Mouse (Mus musculus): ENCODE measurements around the gene Rps6kb1.

Rps6kb1 gene

DNA sequence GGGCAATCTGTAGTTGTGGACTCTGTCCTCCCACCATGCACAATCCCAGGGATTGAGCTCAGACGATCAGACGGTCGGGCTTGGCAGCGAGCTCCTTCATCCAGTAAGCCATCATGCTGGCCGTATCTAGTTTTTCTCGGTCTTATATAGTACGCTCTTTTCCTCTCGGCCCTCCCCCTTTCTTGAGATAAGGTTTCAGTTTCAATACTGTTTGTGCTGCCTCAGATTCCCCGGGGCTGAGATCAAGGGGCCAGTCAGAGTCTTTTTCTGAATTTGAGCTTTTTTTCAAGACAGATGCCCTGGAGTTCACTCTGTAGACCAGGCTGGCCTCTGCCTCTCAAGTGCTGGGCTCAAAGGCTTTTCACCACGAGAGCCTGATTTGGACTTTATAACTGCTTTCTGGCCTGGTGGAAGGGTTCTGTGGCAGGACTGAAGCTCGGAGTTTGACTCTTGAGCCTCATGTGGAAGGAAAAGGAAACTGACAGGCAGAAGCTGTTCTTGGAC lies 36.7 kb upstream of the Rps6kb1 start:
- peak; percentile 83 for DNase-seq (ENCODE audit: extremely low read depth, low read depth)

- DNase-seq (ENCODE audit: extremely low read depth, low read depth) = no peak
Observed at GRCm38 (mm10) chr11:86580319-86581113, 35.9 kb upstream of the Rps6kb1 start.

GRCm38 (mm10) chr11:86579731-86580318 lies 35.2 kb upstream of the Rps6kb1 start:
- no peak for DNase-seq (ENCODE audit: extremely low read depth, low read depth)

DNA sequence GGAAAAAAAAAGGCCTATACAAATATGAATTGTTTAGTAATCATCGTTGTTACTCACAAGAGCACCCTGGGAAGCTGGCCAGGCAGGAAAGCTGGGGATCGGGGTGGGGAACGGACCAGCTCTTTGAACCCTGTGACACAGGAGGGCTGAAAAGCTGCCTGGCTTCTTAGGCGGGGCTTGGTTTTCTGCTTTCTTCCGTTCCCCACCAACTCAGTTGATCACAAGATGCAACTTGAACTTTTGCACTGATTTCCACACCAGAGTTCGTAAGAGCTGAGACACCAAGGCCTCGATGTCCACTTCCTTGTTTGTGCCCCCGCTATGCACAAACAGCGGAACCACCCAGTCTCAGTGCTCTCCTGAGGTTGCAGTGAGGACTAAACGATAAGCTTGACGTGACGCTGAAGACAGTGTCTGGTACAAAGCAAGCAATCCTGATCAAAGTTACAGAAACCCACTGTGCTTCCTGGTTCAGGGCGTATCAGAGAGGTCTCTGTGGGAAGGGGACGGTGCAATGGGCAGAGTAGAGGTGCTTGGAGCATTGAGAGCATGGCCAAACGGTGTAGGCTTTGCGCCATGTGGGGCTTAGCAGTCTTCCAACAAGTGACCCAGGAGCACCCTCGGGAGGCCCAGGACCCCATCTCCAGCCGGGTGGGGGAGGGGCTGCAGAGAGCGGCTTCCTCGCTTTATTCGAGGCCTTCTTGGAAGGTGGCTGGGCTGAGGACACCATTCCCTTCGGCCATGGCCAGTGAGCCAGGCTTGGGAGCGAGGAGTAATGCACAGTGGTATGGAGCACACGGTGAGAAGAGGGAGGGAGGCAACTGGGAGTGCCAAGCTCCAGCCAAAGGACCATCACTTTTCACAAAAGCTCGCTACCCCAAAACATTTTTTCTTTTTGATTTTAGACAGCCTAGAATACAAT lies 34.5 kb upstream of the Rps6kb1 start:
- no peak for DNase-seq (ENCODE audit: extremely low read depth, low read depth)

DNA sequence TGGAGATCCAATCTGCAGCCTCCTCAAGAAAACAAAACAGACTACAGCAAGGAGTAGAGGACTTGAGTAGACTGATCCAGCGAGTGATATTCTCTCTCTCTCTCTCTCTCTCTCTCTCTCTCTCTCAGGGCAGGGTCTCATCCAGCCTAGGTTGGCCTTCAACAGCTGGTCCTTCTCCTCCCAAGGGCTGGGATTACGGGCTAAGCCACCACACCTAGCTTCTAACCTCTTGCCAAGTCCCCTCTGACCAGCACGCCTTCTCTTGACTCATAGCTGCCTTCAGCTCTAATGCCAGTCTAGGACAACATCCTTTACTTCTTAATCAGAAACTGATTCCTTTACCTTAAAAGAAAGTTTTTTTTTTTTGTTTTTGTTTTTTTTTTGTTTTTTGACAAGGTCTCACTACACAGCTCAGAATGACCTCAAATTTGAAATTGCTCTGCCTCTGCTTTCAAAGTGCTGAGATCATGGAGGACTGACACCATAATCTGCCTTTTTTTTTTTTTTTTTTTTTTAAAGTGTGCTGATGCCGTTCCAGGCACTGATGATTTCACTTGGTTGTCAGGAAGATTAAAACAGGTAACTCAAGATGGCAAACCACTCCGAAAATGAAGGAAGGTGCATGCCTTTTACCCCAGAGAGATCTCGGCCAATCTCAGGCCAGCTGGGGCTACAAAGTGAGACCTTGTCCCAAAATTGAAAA lies 33.7 kb upstream of the Rps6kb1 start:
- DNase-seq (ENCODE audit: extremely low read depth, low read depth) = no peak

GRCm38 (mm10) chr11:86577231-86577630 lies 32.6 kb upstream of the Rps6kb1 start:
- DNase-seq (ENCODE audit: extremely low read depth, low read depth) = no peak

DNA sequence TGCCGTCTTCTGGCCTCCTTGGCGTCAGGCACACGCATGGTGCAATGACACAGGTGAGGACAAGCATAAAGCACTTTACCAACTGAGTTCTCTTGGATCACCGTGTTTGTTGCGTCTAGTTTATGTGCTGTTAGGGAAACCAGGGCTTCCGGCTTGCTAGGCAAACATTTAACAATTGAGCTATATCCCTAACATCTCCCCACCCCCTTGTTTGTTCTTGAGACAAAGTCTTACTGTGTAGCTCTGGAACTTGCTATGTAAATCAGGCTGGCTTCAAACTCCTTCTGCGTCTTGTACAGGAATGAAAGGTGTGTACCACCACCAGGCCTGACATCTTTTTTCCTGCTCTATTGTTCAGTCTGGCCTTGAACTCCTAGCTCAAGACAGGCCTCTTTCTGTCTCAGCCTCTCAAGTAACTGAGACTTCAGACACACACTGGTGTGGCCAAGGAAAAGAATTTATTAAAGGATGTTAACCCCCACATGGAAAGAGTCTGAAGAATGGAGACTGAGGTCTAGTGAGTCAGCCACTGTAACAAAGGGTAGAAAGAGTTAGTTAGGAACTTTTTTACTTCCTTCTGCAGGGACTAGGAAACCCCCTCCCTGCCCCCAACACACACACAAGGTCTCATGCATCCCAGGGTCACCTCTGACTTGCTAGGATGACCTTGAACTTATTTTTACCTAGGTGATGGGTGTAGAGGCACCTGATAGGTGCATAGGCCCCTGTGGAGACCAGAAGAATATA lies 31.2 kb upstream of the Rps6kb1 start:
- DNase-seq (ENCODE audit: extremely low read depth, low read depth) = no peak

GRCm38 (mm10) chr11:86574408-86574807 lies 29.8 kb upstream of the Rps6kb1 start:
- DNase-seq (ENCODE audit: extremely low read depth, low read depth) = no peak

DNA sequence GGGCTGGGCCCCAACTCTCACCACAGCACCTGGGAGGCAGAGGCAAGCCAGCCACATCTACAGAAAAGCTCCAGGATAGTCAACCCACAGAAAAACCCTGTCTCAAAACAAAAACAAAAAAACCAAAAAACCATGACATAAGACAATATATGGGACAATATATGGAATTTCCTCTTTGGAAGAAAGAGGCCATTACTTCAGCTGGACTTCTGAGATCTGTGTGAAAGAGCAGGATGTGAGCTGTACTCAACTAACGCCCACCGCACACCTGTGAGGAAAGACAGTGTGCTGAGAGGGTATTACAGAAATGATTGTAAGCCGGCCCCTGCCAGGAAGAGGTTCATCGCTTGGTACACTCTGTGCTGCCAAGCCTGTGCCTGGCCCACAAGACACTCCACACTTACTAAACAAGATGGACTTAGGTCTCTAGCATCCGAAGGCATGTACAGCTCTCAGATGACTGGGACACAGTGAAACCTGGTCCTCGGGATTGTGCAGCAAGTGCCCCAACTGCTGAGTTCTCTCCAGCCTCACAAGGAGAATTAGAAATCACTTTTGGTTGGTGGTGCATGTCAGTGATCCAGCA lies 29.1 kb upstream of the Rps6kb1 start:
- no peak for DNase-seq (ENCODE audit: extremely low read depth, low read depth)

DNA sequence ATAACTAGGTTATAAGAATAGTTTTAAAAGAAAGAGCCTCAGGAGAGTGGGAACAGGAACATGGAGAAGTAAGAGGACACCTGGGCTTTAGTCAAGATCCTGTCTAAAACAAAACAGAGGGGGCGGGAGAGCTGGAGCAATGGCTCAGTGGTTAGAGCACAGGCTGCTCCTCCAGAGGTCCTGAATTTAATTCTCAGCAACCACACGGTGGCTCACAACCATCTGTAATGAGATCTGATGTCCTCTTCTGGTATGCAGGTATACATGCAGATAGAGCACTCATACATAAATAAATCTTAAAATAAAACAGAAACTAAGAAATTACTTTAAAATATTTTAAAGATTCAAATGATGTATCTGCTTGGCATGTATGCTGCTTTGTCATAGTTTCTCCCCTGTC lies 28.0 kb upstream of the Rps6kb1 start:
- no peak for DNase-seq (ENCODE audit: extremely low read depth, low read depth)

- DNase-seq (ENCODE audit: extremely low read depth, low read depth) = no peak
Observed at GRCm38 (mm10) chr11:86571871-86572270, 27.3 kb upstream of the Rps6kb1 start.

GRCm38 (mm10) chr11:86571047-86571855 lies 26.6 kb upstream of the Rps6kb1 start:
- no peak for DNase-seq (ENCODE audit: extremely low read depth, low read depth)

GRCm38 (mm10) chr11:86570261-86570746 lies 25.7 kb upstream of the Rps6kb1 start:
- DNase-seq (ENCODE audit: extremely low read depth, low read depth) = no peak

- DNase-seq (ENCODE audit: extremely low read depth, low read depth) = no peak
Observed at GRCm38 (mm10) chr11:86568425-86568824, 23.8 kb upstream of the Rps6kb1 start.

GRCm38 (mm10) chr11:86558258-86558657 lies 13.7 kb upstream of the Rps6kb1 start:
- no peak for DNase-seq (ENCODE audit: extremely low read depth, low read depth)

DNA sequence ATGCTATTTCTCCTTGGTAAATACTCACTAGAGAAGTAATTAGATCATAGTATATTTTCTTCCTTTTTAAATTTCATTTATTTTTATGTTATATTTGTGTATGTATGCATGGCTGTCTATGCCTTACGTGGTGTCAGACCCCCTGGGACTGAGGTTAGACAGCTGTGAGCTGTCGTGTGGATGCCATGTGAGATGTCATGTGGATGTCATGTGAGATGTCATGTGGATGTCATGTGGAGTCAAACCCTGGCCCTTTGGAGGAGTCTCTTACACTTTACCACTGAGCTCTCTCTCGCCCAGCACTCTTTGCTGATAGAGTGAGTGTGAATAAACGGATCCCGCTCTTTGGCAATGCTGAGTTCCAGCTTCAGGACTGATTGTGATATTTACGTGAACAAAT lies 8.9 kb upstream of the Rps6kb1 start:
- DNase-seq (ENCODE audit: extremely low read depth, low read depth) = no peak

GRCm38 (mm10) chr11:86547412-86547811 lies 2.8 kb upstream of the Rps6kb1 start:
- DNase-seq (ENCODE audit: extremely low read depth, low read depth) = peak; percentile 57

DNA sequence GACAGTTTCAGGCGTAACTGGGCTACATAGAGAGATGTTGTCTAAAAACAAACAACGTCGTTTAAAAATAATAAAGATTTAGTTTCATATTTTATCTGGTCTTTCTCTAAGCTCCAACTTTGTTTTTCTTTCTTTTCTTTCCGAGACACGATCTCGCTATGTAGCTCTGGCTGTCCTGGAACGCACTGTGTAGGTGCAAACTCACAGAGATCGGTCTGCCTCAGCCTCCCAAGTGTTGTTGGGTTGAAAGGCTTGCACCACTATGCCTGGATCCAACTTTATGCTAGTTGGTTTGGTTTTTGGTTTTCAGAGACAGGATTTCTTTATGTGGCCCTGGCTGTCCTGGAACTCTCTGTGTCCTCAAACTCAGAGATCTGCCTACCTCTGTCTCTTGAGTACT lies 951 bp upstream of the Rps6kb1 start:
- DNase-seq (ENCODE audit: extremely low read depth, low read depth) = peak; percentile 36
